Mouse (Mus musculus): ENCODE data around the gene Rsg1.

DNA sequence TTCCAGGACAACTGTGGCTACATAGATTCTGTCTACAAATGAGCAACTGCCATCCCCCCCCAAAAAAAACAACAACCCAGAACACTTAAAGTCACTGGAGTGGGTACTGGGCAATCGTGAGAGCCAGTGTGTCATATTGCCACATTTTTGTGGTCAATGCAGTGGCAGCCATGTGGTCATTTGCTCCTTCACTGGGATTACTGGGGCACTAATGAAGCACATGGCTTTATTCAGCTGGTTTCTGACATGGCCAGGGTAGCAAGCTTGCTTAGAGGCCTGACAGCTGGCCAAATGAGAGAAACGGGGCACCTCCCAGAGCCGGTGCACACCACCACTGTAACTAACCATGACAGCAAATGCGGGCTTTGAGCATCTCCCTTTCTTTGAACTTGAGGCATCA, 35.3 kb upstream of the Rsg1 start:
- no peak for TF ChIP-seq CTCF (IDR thresholded peaks at IDR 0.05; ENCODE audit: low read depth)
- no peak for TF ChIP-seq EP300 (IDR thresholded peaks at IDR 0.05; ENCODE audit: low read depth)
